In the genomic region with DNA sequence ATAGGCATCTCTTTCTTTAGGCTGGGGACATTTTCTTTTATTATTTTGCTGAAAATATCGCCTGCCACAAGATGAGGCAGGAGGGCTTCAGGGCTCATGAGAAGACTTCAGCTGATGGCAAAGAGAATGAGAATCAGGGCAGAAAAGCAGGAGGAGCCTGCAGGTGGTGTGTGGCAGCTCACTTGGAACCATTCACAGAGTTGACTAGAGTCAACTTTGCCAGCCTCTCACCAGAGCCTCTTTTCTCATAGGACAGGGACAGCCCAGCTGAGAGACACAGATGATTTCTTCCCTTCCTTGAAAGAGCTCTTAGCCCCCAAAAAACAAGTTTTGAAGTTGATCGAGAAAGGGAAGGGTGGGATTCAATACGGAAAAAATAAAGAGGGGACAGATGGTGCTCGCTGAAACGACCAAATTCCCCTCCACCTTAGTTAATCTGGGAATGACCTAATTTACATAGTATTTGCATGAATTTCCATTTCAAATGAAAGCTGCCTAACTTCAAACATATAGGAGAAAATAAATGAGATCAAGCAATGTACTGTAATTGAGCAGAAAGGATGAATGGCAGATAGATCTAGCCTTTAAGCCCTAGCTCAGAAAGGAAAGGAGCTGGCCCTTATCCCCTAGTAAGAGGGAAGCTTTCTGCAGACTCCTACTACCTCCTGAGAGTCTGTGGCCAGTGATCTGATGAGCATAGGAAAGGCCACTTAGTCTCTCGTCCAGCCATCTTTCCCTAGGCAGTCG, we compare ENCODE assay signal across 20 mouse cellular contexts.
DNase-seq lines count a peak whose midpoint lies in the region; ATAC-seq and TF ChIP-seq lines count a peak whose summit lies in the region.
"Had no signal": no experiment of that assay in that cellular context is flagged by ENCODE, and none has a peak within 500 bp of the region (broad histone marks: within the 10 kb centered on the region; RNA-seq: fewer than 3 reads in every experiment).

No protein-coding gene starts in this region.

- peak; percentile 37; the same call in 1 of the 2 replicates for ATAC-seq in hindbrain, embryonic 14.5 days (ENCODE audit: low FRiP score)
- peak; percentile 75 for ATAC-seq in forebrain, embryonic 12.5 days (ENCODE audit: low FRiP score)
- peak; percentile 84 for ATAC-seq in forebrain, embryonic 14.5 days
- ATAC-seq in midbrain, embryonic 15.5 days (replicated peaks): peak; percentile 52
- ATAC-seq: activated CD4-positive, CD25-positive, alpha-beta regulatory T cell, adult 4 months had no signal

- DNase-seq in hindbrain, embryonic 14.5 days (ENCODE audit: low spot score): no peak
- no peak for DNase-seq in hindbrain, embryonic 10.5 days (ENCODE audit: low spot score)
- peak; percentile 81 for DNase-seq in forebrain, embryonic 14.5 days (ENCODE audit: low spot score)
- no peak for DNase-seq in MN1 (ENCODE audit: low spot score)
- no peak for DNase-seq in thymus, adult 2 months
- DNase-seq: adrenal gland, adult 8-10 months; cerebellum, adult 2 months; gastrocnemius, postnatal 14 days; heart, adult 11 months; heart, postnatal 10 days; layer of hippocampus, postnatal 36 days; lung, adult 18-20 months; lung, postnatal 10 days; thymus, postnatal 25 days had no signal

- no peak for TF ChIP-seq CTCF in thymus, adult 2 months (IDR thresholded peaks at IDR 0.05; ENCODE audit: borderline replicate concordance, control insufficient read depth, extremely low read depth, insufficient read depth, low read length, poor library complexity)

- no peak for TF ChIP-seq POLR2A in thymus, adult 2 months (IDR thresholded peaks at IDR 0.05; ENCODE audit: control insufficient read depth, extremely low read depth, insufficient read depth, low read length, poor library complexity)

- no peaks in the 10 kb centered on the region for H3K27me3 ChIP-seq in hindbrain, embryonic 14.5 days (ENCODE audit: control insufficient read depth, insufficient read depth, low read length)
- H3K27me3 ChIP-seq in hindbrain, embryonic 10.5 days (ENCODE audit: insufficient read depth, poor library complexity, severe bottlenecking): no peaks in the 10 kb centered on the region
- H3K27me3 ChIP-seq in forebrain, embryonic 12.5 days: 0 out of 2 replicates have a peak, but pooled peaks cover 4% of the 10 kb centered on the region
- H3K27me3 ChIP-seq in forebrain, embryonic 14.5 days (replicated peaks; ENCODE audit: control insufficient read depth, insufficient read depth, low read length): no peaks in the 10 kb centered on the region
- H3K27me3 ChIP-seq in midbrain, embryonic 15.5 days (replicated peaks): no peaks in the 10 kb centered on the region
- no peaks in the 10 kb centered on the region for H3K27me3 ChIP-seq in thymus, adult 2 months (ENCODE audit: control insufficient read depth, insufficient read depth, low read length)

- H3K9me3 ChIP-seq in hindbrain, embryonic 14.5 days (ENCODE audit: control insufficient read depth, low read length): no peaks in the 10 kb centered on the region
- no peaks in the 10 kb centered on the region for H3K9me3 ChIP-seq in hindbrain, embryonic 10.5 days
- no peaks in the 10 kb centered on the region for H3K9me3 ChIP-seq in forebrain, embryonic 12.5 days
- H3K9me3 ChIP-seq in forebrain, embryonic 14.5 days (replicated peaks; ENCODE audit: control insufficient read depth, low read length): no peaks in the 10 kb centered on the region
- no peaks in the 10 kb centered on the region for H3K9me3 ChIP-seq in midbrain, embryonic 15.5 days
- H3K9me3 ChIP-seq: heart, embryonic 12.5 days; limb, embryonic 12.5 days had no signal

- H3K9ac ChIP-seq in hindbrain, embryonic 14.5 days: no peak overlapping the region
- H3K9ac ChIP-seq in forebrain, embryonic 12.5 days: no peak overlapping the region
- no peak overlapping the region for H3K9ac ChIP-seq in forebrain, embryonic 14.5 days (ENCODE audit: low read length)
- no peak overlapping the region for H3K9ac ChIP-seq in midbrain, embryonic 15.5 days
- H3K9ac ChIP-seq: heart, embryonic 12.5 days; limb, embryonic 12.5 days had no signal

- H3K27ac ChIP-seq in hindbrain, embryonic 14.5 days: peak overlapping the region; percentile 16; the same call in 1 of the 2 replicates
- H3K27ac ChIP-seq in hindbrain, embryonic 10.5 days: no peak overlapping the region
- peak overlapping the region; percentile 80 for H3K27ac ChIP-seq in forebrain, embryonic 12.5 days
- peak overlapping the region; percentile 85 for H3K27ac ChIP-seq in forebrain, embryonic 14.5 days (ENCODE audit: low read depth, low read length)
- peak overlapping the region; percentile 28; the same call in 1 of the 2 replicates for H3K27ac ChIP-seq in midbrain, embryonic 15.5 days
- H3K27ac ChIP-seq in thymus, adult 2 months (ENCODE audit: control insufficient read depth, insufficient read depth, low read length): no peak overlapping the region
- H3K27ac ChIP-seq: limb, embryonic 12.5 days had no signal

- 34% methylated on average over 7 of the region's 7 CpGs for WGBS in hindbrain, embryonic 14.5 days
- WGBS in hindbrain, embryonic 10.5 days: 67% methylated on average over 7 of the region's 7 CpGs
- WGBS in forebrain, embryonic 12.5 days: 41% methylated on average over 7 of the region's 7 CpGs
- 12% methylated on average over 7 of the region's 7 CpGs for WGBS in forebrain, embryonic 14.5 days
- 38% methylated on average over 7 of the region's 7 CpGs for WGBS in midbrain, embryonic 15.5 days
- 79% methylated on average over 7 of the region's 7 CpGs for WGBS in thymus, adult 2 months

- no peaks in the 10 kb centered on the region; the same call in 1 of the 2 replicates for H3K4me1 ChIP-seq in hindbrain, embryonic 14.5 days (replicated peaks; ENCODE audit: control insufficient read depth, insufficient read depth, low read length)
- no peaks in the 10 kb centered on the region for H3K4me1 ChIP-seq in hindbrain, embryonic 10.5 days (replicated peaks)
- H3K4me1 ChIP-seq in forebrain, embryonic 12.5 days: peaks cover 15% of the 10 kb centered on the region
- peaks cover 8% of the 10 kb centered on the region for H3K4me1 ChIP-seq in forebrain, embryonic 14.5 days (ENCODE audit: control insufficient read depth, insufficient read depth, low read length)
- H3K4me1 ChIP-seq in midbrain, embryonic 15.5 days: peaks cover 7% of the 10 kb centered on the region; the same call in 1 of the 2 replicates
- H3K4me1 ChIP-seq in thymus, adult 2 months (replicated peaks; ENCODE audit: control insufficient read depth, insufficient read depth, low read length): peaks cover 3% of the 10 kb centered on the region
- H3K4me1 ChIP-seq: heart, embryonic 12.5 days had no signal

- H3K4me3 ChIP-seq in hindbrain, embryonic 14.5 days (replicated peaks; ENCODE audit: low read length): no peak overlapping the region
- H3K4me3 ChIP-seq in hindbrain, embryonic 10.5 days: no peak overlapping the region
- no peak overlapping the region for H3K4me3 ChIP-seq in forebrain, embryonic 12.5 days (replicated peaks)
- no peak overlapping the region for H3K4me3 ChIP-seq in forebrain, embryonic 14.5 days (ENCODE audit: low read depth, low read length)
- no peak overlapping the region for H3K4me3 ChIP-seq in midbrain, embryonic 15.5 days
- H3K4me3 ChIP-seq in thymus, adult 2 months (ENCODE audit: control insufficient read depth, insufficient read depth, low read length): no peak overlapping the region
- H3K4me3 ChIP-seq: heart, embryonic 12.5 days; limb, embryonic 12.5 days had no signal

- H3K4me2 ChIP-seq in hindbrain, embryonic 14.5 days (replicated peaks): no peak overlapping the region
- no peak overlapping the region for H3K4me2 ChIP-seq in forebrain, embryonic 12.5 days
- H3K4me2 ChIP-seq in forebrain, embryonic 14.5 days (ENCODE audit: low read length): no peak overlapping the region
- H3K4me2 ChIP-seq in midbrain, embryonic 15.5 days: no peak overlapping the region
- H3K4me2 ChIP-seq: heart, embryonic 12.5 days; limb, embryonic 12.5 days; liver, embryonic 11.5 days had no signal

- H3K36me3 ChIP-seq in hindbrain, embryonic 14.5 days (replicated peaks; ENCODE audit: control insufficient read depth, insufficient read depth): no peaks in the 10 kb centered on the region
- no peaks in the 10 kb centered on the region for H3K36me3 ChIP-seq in hindbrain, embryonic 10.5 days
- H3K36me3 ChIP-seq in forebrain, embryonic 12.5 days (replicated peaks): no peaks in the 10 kb centered on the region
- no peaks in the 10 kb centered on the region for H3K36me3 ChIP-seq in forebrain, embryonic 14.5 days (ENCODE audit: control insufficient read depth, insufficient read depth, low read length)
- no peaks in the 10 kb centered on the region for H3K36me3 ChIP-seq in midbrain, embryonic 15.5 days (replicated peaks)
- no peaks in the 10 kb centered on the region for H3K36me3 ChIP-seq in thymus, adult 2 months (ENCODE audit: control insufficient read depth, insufficient read depth, low read length)
- H3K36me3 ChIP-seq: heart, embryonic 12.5 days; limb, embryonic 12.5 days had no signal

Comparison
In these comparisons a context has a peak if more than half of its experiments do, and no peak if none do; other contexts are left out.
1. H3K27ac ChIP-seq: peak in hindbrain, embryonic 14.5 days (single experiment), forebrain, embryonic 12.5 days (single experiment), forebrain, embryonic 14.5 days (single experiment) and midbrain, embryonic 15.5 days (single experiment); none in hindbrain, embryonic 10.5 days (single experiment) and thymus, adult 2 months (single experiment).
2. Peak in every context shown above with its lines, with median percentiles within 50 percentile points of each other: ATAC-seq.